Mouse (Mus musculus) adrenal gland, postnatal 4 days (tissue): ENCODE results near the gene Uvrag. TPM values are rescaled to one million over a fixed set of nuclear protein-coding genes. Genes with fewer than 3 reads are reported as not detected.

Experiments used
- DNase-seq, 2 experiments: peaks; one replicate each; pipeline ENCODE4 v3.0.0; 2021 to 2022; ENCODE audit warnings: low spot score in 2 of 2, mixed read lengths in 2 of 2
- total RNA-seq, 2 experiments: library from RNA; stranded (reverse); gene quantifications; 2 replicates each; pipeline ENCODE4 v1.2.3; 2021

The Uvrag gene
- total RNA-seq, 2 experiments from 2014 or later = 32.5 to 43.8 TPM

DNA sequence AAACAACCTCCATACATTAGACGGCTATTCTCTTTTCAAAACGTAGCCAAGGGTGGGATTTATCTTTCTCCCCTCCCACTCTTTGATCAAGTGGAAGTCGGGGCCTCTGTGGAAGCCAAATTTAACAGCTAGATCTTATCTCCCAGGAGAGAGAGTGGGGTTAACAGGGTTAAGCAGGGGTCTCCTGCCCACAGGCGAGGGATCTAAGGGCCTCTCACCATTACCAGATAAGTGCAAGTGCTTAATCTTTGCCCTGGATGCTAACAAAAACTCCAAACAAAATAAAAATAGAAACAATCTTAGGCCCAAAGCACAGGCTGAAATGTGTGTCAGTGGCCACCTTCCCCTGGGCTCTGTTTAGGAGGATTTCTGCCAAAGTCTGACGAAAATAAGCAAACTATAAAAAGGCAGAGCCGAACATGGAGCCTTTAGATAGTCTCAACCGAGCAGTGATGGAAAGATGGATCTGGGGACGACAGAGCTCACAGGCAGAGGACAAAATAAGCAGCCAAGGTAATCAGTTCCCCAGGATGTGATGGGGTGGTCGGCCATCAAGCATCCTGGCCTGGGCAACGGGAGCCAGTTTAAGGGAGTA, 245.3 kb downstream of the Uvrag start:
- no peak for DNase-seq

DNA sequence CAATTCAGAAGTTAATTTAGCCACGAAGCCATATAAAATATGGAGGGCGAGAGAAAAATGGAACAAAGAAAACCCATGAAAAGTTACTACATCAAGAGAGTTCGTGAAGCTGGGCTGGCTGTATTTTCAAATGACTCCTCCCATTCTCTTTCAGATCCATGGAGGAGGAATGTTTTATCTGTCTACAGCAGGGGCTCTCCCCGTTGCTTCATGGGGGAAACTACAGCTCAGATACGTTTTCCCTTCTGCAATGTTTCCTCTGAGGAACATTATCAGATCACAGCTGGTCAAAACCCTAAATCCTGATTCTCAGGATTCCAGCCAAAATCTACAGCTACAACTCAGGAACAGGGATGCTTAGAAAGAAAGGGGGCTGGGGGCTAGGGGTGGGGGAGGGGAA, 246.2 kb downstream of the Uvrag start:
- no peak for DNase-seq

GRCm38 (mm10) chr7:98894305-98894704, 246.6 kb downstream of the Uvrag start:
- DNase-seq = no peak

DNA sequence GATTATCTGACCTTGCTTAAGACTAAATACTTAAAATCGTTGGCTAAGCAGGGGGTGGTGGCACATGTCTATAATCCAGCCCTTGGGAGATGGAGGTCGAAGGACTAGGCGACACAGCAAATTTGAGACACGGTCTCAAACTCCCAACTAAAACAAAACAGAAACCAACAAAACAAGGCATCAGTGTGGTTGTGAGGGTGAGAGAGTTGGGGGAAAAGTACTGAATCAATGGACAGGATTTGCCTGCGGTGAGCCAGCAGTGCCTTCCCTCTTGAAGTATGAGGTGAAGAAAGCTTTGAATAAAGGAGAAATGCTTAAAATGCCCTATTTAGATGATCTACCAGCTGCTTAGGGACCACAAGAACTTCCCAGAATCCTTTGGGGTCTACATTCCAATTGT, 247.8 kb downstream of the Uvrag start:
- no peak for DNase-seq

- DNase-seq = no peak
Measured at GRCm38 (mm10) chr7:98889211-98889610, 251.7 kb downstream of the Uvrag start.

GRCm38 (mm10) chr7:98888810-98889209, 252.1 kb downstream of the Uvrag start:
- no peak for DNase-seq

DNA sequence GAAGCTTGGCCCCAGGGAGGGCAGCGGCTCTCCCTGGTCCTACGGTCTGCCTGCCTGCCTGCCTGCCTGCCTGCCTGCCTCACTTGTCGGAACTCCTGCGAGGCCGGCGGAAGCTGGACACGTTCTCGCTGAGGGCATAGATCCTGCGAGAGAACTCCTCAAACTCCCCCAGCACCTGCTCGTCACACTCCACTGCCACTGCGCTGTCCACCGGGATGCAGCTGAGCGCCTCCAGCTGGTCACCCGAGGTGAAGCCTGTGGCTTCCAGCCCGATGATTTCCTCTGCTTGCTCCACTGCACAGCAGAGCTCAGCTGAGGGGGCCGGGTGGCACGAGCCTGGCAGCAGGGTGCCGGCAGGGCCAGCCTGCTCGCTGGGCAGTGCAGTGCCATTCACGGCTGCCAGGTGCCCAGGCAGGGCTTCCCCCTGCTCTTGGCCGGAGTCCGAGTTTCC, 253.1 kb downstream of the Uvrag start:
- DNase-seq = no peak

- no peak for DNase-seq
Measured at GRCm38 (mm10) chr7:98881887-98882286, 259.1 kb downstream of the Uvrag start.

DNA sequence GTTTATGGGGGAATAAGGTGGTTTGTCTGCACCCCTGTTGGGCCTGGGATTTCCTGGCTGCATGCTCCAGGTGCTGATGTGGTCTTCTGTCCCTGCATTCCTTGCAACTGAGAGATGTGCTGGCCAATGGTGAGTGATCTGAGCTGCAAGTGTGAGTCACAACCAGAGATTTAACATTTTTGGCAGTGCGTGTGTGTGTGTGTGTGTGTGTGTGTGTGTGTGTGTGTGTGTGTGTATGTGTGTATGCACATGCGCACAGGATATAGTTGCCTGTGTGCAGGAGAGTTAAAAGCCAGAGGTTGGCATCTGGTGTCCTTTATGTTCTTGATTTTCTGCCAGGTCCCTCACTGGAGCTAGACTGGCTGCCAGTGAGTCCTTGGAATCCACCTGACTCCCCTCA, 261.8 kb downstream of the Uvrag start:
- no peak for DNase-seq

DNA sequence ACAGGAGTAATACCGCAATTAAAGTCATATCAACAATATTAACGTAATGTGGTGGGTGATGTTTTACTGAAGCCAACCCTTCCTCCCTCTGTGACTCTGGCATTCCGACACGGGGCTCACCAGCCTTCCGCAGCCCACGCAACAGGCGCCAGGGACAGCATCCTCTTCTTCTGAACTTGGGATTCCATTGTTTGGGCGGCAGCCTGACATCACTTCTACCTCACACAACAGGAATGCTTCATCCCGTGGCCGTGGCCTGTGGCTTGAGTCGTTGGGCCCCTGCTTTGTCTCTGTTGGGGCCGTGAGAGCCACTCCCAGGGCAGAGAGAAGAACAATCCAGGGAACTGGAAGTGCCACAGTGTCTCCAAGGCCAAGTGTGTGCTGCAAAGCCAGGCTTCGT, 264.8 kb downstream of the Uvrag start:
- no peak for DNase-seq

- no peak for DNase-seq
Measured at GRCm38 (mm10) chr7:98875390-98875990, 265.5 kb downstream of the Uvrag start.

DNA sequence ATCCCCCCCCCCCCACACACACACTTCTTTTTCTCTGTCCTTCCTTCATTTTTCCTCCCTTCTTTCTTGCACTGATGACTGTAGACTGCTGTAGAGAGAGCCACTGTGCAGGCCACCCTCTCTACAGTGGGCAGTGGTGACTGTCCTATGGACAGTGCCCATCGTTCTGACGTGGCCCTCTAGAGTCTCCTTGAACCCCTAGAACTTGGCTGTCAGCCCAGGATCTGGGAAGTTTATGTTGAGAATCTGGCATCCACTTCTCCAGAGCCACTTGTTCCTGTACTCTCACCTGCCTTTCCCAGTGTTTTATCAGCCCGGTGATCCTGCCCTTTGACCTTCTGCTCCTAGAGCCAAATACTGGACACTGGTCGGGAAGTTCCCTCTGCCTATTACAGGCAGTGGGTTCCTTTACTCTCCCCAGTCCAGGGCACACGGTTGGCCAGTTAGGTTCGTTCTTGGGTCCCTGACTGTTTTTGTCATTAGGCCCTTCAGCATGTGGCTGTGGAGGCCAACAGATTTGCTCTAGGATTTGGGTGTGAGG, 266.5 kb downstream of the Uvrag start:
- DNase-seq = peak in 1 of 2 experiments; percentile 29

GRCm38 (mm10) chr7:98873316-98873715, 267.6 kb downstream of the Uvrag start:
- DNase-seq = no peak

GRCm38 (mm10) chr7:98871882-98872281, 269.1 kb downstream of the Uvrag start:
- no peak for DNase-seq

- no peak for DNase-seq
Measured at GRCm38 (mm10) chr7:98870791-98871190, 270.1 kb downstream of the Uvrag start.

- no peak for DNase-seq
Measured at GRCm38 (mm10) chr7:98869070-98869469, 271.9 kb downstream of the Uvrag start.

GRCm38 (mm10) chr7:98867794-98868150, 273.2 kb downstream of the Uvrag start:
- DNase-seq = no peak

DNA sequence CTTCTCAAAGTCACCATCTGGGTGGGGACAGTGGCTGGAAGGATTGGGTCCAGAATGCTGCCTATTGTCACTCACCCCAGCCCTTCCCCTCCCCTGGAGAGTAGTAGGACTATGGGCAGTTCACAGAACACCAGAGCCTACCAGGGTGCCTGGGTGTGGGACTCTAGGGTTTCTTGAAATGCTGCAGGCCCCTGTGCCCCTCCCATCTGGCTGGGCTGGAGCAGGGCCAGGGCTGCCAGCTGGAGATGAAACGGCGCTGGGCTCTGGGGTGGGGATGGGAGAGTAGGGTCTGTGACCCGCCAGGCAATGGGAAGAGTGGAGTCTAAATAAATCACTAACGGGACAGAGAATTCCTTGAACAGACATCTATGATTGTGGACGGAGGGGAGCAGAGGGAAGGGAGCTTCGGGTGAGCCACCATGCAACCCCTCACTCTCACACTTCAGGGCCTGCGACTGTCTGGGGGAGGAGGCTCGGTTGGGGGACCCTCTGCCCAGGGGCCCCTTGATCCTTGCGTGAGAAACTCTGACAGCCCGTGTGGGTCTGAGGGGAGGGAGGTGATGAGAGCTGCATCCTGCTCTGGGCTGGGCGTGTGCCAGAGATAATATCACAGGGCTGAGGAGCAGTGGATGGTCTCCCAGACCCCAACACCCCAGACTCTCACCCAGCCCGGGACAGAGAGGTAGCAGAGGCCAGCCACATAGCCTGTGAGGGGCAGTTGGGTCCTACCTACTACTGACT, 273.7 kb downstream of the Uvrag start:
- DNase-seq = no peak

GRCm38 (mm10) chr7:98863969-98864718, 276.8 kb downstream of the Uvrag start:
- DNase-seq = no peak

GRCm38 (mm10) chr7:98862994-98863393, 277.9 kb downstream of the Uvrag start:
- no peak for DNase-seq

DNA sequence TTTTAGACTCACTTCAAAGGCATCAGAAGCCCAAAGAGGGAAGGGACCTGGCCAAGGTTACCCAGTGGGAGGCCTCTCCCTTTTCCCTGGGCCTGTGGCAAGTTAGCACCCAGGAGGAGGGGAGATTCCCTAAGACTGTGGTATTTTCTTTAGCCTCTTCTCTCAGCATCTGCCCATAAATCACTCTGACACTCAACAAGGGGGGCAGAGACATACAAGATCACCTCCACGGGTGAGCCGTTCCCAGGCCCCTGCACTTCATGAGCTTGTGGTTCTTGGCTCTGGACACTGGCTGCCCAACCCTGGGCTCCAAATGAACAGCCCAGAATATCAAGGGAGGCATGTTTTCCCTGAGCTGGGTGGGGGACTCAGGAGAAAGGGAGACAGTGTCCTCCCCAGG, 279.9 kb downstream of the Uvrag start:
- DNase-seq = no peak

DNA sequence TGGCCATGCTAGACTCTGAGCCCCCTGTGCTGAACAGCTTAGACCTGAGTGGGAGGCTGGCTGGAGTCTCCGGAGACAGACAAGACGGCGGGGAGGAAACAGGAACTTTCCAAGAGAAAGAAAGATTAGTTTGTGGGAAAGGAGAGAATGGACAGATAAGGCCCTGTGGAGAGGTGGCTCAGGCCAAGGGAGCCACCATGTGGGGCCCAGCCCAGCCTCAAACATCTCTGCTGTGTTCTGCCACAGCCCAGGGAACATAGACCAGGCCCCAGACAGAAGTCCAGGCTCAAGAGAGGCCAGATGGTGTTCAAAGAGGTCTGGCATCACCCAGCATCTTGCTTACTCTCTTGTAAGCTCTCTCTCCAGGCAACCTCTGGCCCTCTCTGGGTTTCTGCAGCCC, 283.8 kb downstream of the Uvrag start:
- DNase-seq = no peak
